Mouse (Mus musculus): ENCODE data around the gene 1190007I07Rik. TPM values are rescaled to one million over a fixed set of nuclear protein-coding genes. Genes with fewer than 3 reads are reported as not detected.
"Not testable (repeated sequence)": the region's sequence is repeated elsewhere in the genome, so short reads cannot be mapped to it uniquely, and the experiment has no call there.

1190007I07Rik gene
- total and polyA plus RNA-seq, 3 experiments, result 35.7 to 70.5 (median 53.6) TPM

DNA sequence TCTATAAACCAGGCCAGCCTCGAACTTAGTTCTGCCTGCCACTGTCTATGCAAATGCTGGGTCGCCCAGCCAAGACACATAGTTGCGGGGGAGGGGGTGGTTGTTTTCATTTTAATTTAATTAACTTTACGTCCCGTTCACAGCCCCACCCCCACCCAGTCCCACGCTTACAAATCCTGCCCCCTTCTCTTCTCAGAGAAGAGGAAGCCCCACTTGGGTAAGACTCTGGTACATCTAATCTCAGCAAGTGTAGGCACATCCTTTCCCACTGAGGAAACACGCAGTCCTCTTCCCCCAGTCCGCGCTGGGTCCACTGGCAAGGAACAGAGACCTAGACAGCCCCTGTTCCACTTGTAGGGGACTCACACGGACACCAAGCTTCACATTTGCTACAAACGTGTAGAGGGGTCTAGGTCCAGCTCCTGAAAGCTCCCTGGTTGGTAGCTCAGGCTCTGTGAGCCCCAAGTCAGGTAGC lies 6.1 kb upstream of the 1190007I07Rik start:
- peaks cover 0 to 24% of the 10 kb centered on the region in 2 experiments for H3K36me3 ChIP-seq (replicated peaks in 1 of 2; ENCODE audit: control insufficient read depth in 1 of 2, insufficient read depth in 1 of 2, low read length in 1 of 2)
- in situ Hi-C loops (cut with MboI; ENCODE audit: low pct_ligation_motif_present, low pct_unique_long_range_greater_than_20kb, low sequenced_read_pairs) (no loop called here), dilution Hi-C loops (cut with MboI; ENCODE audit: extremely low pct_ligation_motif_present, extremely low pct_unique_long_range_greater_than_20kb, low sequenced_read_pairs) (no loop called here)
- peak; percentile 78 for DNase-seq (ENCODE audit: extremely low read depth)
- TF ChIP-seq MAFK (IDR thresholded peaks at IDR 0.05; ENCODE audit: insufficient replicate concordance, low read length), result no peak
- peak; percentile 43; the same call in 1 of the 2 replicates for TF ChIP-seq CHD2 (IDR thresholded peaks at IDR 0.05; ENCODE audit: low read length)
- no peak for TF ChIP-seq NRF1 (IDR thresholded peaks at IDR 0.05; ENCODE audit: low read depth, low read length)
- peak; percentile 8; the same call in 1 of the 2 replicates for TF ChIP-seq MYC (IDR thresholded peaks at IDR 0.05; ENCODE audit: low read depth, low read length)
- no peak for TF ChIP-seq ZNF384 (IDR thresholded peaks at IDR 0.05; ENCODE audit: low read depth, low read length)
- no peak for TF ChIP-seq USF2 (conservative IDR thresholded peaks at IDR 0.05; ENCODE audit: low read depth, low read length)
- no peak for TF ChIP-seq TCF12 (IDR thresholded peaks at IDR 0.05; ENCODE audit: low read depth, low read length)
- peak overlapping the region; percentile 59 for H3K4me2 ChIP-seq (ENCODE audit: insufficient read depth, low read depth, poor library complexity, severe bottlenecking)
- peaks cover 4 to 28% of the 10 kb centered on the region in 2 experiments; a peak in 3 of 4 replicates for H3K4me1 ChIP-seq (ENCODE audit: control insufficient read depth in 1 of 2, insufficient read depth in 2 of 2)
- no peaks in the 10 kb centered on the region for H3K27me3 ChIP-seq (replicated peaks)
- peak overlapping the region; percentile 94 for H3K27ac ChIP-seq (ENCODE audit: insufficient read depth, low read depth)
- H3K79me2 ChIP-seq (replicated peaks; ENCODE audit: control insufficient read depth, extremely low read depth, insufficient read depth, poor library complexity, severe bottlenecking), result peaks cover 23% of the 10 kb centered on the region
- H3K4me3 ChIP-seq (replicated peaks in 1 of 3; ENCODE audit: low read depth in 2 of 3, low read length in 2 of 3, poor library complexity in 1 of 3), result peak overlapping the region; percentile 49 to 90 (median 86)
- peaks cover 10% of the 10 kb centered on the region for H3K9me3 ChIP-seq (replicated peaks; ENCODE audit: low read length)
- peak overlapping the region; percentile 98 for H3K9ac ChIP-seq (ENCODE audit: insufficient read depth, low read depth)

DNA sequence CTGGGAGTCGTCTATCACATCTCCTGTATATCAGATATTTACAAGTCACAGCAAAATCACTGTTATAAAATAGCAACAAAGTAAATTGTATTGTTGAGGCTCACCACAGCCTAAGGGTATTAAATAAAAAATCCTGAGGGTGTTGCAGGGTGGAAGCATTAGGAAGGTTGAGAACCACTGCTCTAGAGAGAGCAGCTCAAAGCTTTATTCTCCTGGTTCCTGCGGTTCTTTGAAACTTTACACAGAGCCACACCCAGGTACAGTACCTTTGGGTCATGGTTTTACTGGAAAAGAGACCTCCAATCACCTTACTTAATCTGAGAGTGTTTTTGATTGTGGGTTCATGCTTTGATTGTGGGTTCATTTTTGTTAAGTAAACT lies 515 bp upstream of the 1190007I07Rik start:
- H3K27ac ChIP-seq (ENCODE audit: insufficient read depth, low read depth); dilution Hi-C loops (cut with MboI; ENCODE audit: extremely low pct_ligation_motif_present, extremely low pct_unique_long_range_greater_than_20kb, low sequenced_read_pairs); H3K36me3 ChIP-seq (replicated peaks in 1 of 2; ENCODE audit: control insufficient read depth in 1 of 2, insufficient read depth in 1 of 2, low read length in 1 of 2); H3K9me3 ChIP-seq (replicated peaks; ENCODE audit: low read length); H3K79me2 ChIP-seq (replicated peaks; ENCODE audit: control insufficient read depth, extremely low read depth, insufficient read depth, poor library complexity, severe bottlenecking); H3K27me3 ChIP-seq (replicated peaks); in situ Hi-C loops (cut with MboI; ENCODE audit: low pct_ligation_motif_present, low pct_unique_long_range_greater_than_20kb, low sequenced_read_pairs); DNase-seq (ENCODE audit: extremely low read depth): not testable (repeated sequence)
- peak overlapping the region; percentile 68 to 94 (median 79) for H3K4me3 ChIP-seq (replicated peaks in 1 of 3; ENCODE audit: low read depth in 2 of 3, low read length in 2 of 3, poor library complexity in 1 of 3)
- peak overlapping the region; percentile 77 for H3K4me2 ChIP-seq (ENCODE audit: insufficient read depth, low read depth, poor library complexity, severe bottlenecking)
- H3K4me1 ChIP-seq (ENCODE audit: control insufficient read depth in 1 of 2, insufficient read depth in 2 of 2), result peaks cover 0 to 11% of the 10 kb centered on the region in 2 experiments; a peak in 2 of 4 replicates
- peak overlapping the region; percentile 65 for H3K9ac ChIP-seq (ENCODE audit: insufficient read depth, low read depth)

DNA sequence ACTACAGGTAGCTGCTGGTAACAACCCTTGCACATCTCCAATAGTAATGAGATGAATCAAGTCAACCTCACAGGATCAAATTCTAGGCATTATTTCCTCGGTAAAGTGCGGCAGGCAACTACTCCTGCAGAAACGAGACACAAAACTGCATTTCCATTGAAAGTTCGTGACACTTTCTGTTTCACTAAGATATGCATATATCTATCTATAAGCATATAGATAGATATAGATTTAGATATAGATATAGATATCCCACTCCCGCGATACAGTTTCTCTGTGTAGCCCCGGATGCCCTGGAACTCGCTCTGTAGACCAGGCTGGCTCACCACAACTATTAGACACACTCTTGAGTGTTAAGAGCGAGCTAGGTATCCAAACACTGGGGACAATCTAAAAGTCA lies 793 bp downstream of the 1190007I07Rik start:
- H3K4me3 ChIP-seq (replicated peaks in 1 of 3; ENCODE audit: low read depth in 2 of 3, low read length in 2 of 3, poor library complexity in 1 of 3), result peak overlapping the region; percentile 58 to 94 (median 81)
- peak; percentile 12 for DNase-seq (ENCODE audit: extremely low read depth)
- peak overlapping the region; percentile 65 for H3K9ac ChIP-seq (ENCODE audit: insufficient read depth, low read depth)
- TF ChIP-seq TBP (conservative IDR thresholded peaks at IDR 0.05; ENCODE audit: low read depth, low read length) (no peak), CTCF (conservative IDR thresholded peaks at IDR 0.05 in 1 of 2, IDR thresholded peaks at IDR 0.05 in 1 of 2; ENCODE audit: low read depth in 2 of 2, low read length in 2 of 2) (no peak), BHLHE40 (IDR thresholded peaks at IDR 0.05; ENCODE audit: low read depth, low read length) (no peak), HCFC1 (IDR thresholded peaks at IDR 0.05; ENCODE audit: low read depth, low read length) (no peak), SIN3A (IDR thresholded peaks at IDR 0.05; ENCODE audit: low read length) (no peak; the same call in 1 of the 2 replicates), RAD21 (IDR thresholded peaks at IDR 0.05; ENCODE audit: low read depth, low read length) (no peak), MAFK (IDR thresholded peaks at IDR 0.05; ENCODE audit: insufficient replicate concordance, low read length) (no peak), KAT2A (IDR thresholded peaks at IDR 0.05; ENCODE audit: insufficient replicate concordance, low read length) (no peak), MYC (IDR thresholded peaks at IDR 0.05; ENCODE audit: low read depth, low read length) (no peak), ZMIZ1 (IDR thresholded peaks at IDR 0.05; ENCODE audit: low read depth, low read length) (no peak), PAX5 (IDR thresholded peaks at IDR 0.05; ENCODE audit: low read length) (no peak), UBTF (IDR thresholded peaks at IDR 0.05; ENCODE audit: low read depth, low read length) (no peak), ZC3H11A (IDR thresholded peaks at IDR 0.05; ENCODE audit: low read depth, low read length) (no peak)
- H3K4me1 ChIP-seq (ENCODE audit: control insufficient read depth in 1 of 2, insufficient read depth in 2 of 2), result peaks cover 0 to 10% of the 10 kb centered on the region in 2 experiments; a peak in 1 of 4 replicates
- dilution Hi-C loops (cut with MboI; ENCODE audit: extremely low pct_ligation_motif_present, extremely low pct_unique_long_range_greater_than_20kb, low sequenced_read_pairs) (no loop called here), in situ Hi-C loops (cut with MboI; ENCODE audit: low pct_ligation_motif_present, low pct_unique_long_range_greater_than_20kb, low sequenced_read_pairs) (no loop called here)
- H3K27me3 ChIP-seq (replicated peaks), result no peaks in the 10 kb centered on the region
- H3K36me3 ChIP-seq (replicated peaks in 1 of 2; ENCODE audit: control insufficient read depth in 1 of 2, insufficient read depth in 1 of 2, low read length in 1 of 2), result peaks cover 2% of the 10 kb centered on the region in 2 experiments
- H3K27ac ChIP-seq (ENCODE audit: insufficient read depth, low read depth), result 0 out of 2 replicates have a peak overlapping the region, but pooled peaks have one; percentile 25
- peaks cover 4% of the 10 kb centered on the region; the same call in 1 of the 2 replicates for H3K79me2 ChIP-seq (replicated peaks; ENCODE audit: control insufficient read depth, extremely low read depth, insufficient read depth, poor library complexity, severe bottlenecking)
- no peaks in the 10 kb centered on the region for H3K9me3 ChIP-seq (replicated peaks; ENCODE audit: low read length)
- peak overlapping the region; percentile 97 for H3K4me2 ChIP-seq (ENCODE audit: insufficient read depth, low read depth, poor library complexity, severe bottlenecking)

GRCm38 (mm10) chr10:82594421-82594820 lies 28.6 kb downstream of the 1190007I07Rik start:
- H3K27ac ChIP-seq (ENCODE audit: insufficient read depth, low read depth); dilution Hi-C loops (cut with MboI; ENCODE audit: extremely low pct_ligation_motif_present, extremely low pct_unique_long_range_greater_than_20kb, low sequenced_read_pairs); H3K4me1 ChIP-seq (ENCODE audit: control insufficient read depth in 1 of 2, insufficient read depth in 2 of 2); H3K9ac ChIP-seq (ENCODE audit: insufficient read depth, low read depth); in situ Hi-C loops (cut with MboI; ENCODE audit: low pct_ligation_motif_present, low pct_unique_long_range_greater_than_20kb, low sequenced_read_pairs); H3K36me3 ChIP-seq (replicated peaks in 1 of 2; ENCODE audit: control insufficient read depth in 1 of 2, insufficient read depth in 1 of 2, low read length in 1 of 2); H3K79me2 ChIP-seq (replicated peaks; ENCODE audit: control insufficient read depth, extremely low read depth, insufficient read depth, poor library complexity, severe bottlenecking); H3K4me2 ChIP-seq (ENCODE audit: insufficient read depth, low read depth, poor library complexity, severe bottlenecking); H3K4me3 ChIP-seq (replicated peaks in 1 of 3; ENCODE audit: low read depth in 2 of 3, low read length in 2 of 3, poor library complexity in 1 of 3); DNase-seq (ENCODE audit: extremely low read depth); H3K9me3 ChIP-seq (replicated peaks; ENCODE audit: low read length); H3K27me3 ChIP-seq (replicated peaks): not testable (repeated sequence)

Data from CH12.LX (cell line).